Mouse (Mus musculus): ENCODE measurements around the gene Ube2d1.

Gene Ube2d1

DNA sequence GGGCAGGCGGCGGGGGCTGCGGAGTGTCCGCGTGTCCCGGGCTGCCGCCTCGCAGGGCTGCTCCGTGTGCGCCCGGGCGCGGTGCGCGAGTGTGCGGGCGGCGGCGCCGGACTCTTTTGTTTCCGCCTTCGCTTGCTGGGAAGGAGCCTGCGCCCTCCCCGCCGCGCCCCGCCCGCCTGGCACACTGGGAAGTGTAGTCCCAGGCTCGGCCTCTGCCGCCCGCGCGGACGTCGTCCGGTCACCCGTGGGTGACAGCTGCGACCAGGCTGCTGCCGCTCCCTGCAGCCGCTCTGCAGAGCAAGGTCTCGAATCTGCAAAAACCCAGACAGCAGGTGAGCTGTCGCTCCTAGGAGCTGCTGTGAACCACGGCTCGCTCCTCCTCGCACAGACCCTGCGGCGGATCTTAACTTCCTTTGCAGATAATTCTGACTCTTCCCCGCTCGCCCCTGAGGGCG is at the start of gene Ube2d1:
TSS of gene Ube2d1 (minus strand) at position 137 of the 455 bp plus-strand sequence.
- peak; percentile 84 for DNase-seq (ENCODE audit: low read depth, low spot score)

DNA sequence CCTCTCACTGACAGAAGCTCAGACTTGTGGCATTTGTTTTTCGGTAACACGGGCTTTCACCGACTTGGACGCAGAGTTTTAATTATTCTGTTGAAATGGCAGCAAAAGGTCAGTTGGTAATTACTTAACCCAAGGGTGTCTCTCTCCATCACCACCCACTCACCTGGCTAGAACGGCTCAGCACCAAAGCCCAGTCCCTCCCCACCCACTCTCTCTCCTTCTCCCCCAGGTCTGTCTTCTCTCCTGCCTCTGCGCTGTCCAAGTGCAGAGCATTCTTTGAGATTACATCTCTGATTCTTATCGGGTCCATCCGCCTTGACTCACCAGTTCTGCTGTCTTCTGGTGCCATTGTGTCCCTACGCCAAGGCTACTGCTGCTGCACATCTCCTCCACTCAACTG is 47.8 kb upstream of the Ube2d1 start:
- no peak for DNase-seq (ENCODE audit: low read depth, low spot score)

DNA sequence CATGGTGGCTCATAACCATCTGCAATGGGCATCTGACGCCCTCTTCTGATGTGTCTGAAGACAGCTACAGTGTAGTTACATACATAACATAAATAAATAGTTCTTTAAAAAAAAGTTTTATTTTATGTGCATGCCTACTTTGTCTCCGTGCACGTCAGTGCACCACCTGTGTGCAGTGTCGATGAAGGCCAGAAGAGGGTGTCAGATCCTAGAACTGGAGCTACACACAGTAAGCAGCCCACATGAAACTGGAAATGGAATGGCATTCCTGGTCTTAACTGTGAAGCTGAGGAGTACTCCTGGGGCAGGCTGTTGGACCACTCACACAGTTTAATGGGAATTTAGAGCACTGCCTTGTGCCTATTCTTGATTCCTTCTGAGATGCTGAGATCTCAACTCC is 47.3 kb upstream of the Ube2d1 start:
- peak; percentile 70 for DNase-seq (ENCODE audit: low read depth, low spot score)

DNA sequence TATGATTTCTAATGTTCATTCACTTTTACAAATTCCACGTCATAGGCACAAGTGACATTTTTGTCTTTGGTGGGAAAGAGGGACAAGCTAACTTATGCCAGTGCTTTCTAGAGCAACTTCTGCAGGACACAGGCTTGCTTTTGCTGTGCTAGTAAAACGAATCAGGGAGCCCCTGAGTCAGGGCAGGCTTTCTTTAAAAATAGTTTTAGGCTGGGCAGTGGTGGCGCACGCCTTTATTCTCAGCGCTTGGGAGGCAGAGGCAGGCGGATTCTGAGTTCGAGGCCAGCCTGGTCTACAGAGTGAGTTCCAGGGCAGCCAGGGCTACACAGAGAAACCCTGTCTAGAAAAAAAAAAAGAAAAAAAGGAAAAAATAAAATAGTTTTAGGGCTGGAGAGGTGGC is 46.8 kb upstream of the Ube2d1 start:
- no peak for DNase-seq (ENCODE audit: low read depth, low spot score)

DNA sequence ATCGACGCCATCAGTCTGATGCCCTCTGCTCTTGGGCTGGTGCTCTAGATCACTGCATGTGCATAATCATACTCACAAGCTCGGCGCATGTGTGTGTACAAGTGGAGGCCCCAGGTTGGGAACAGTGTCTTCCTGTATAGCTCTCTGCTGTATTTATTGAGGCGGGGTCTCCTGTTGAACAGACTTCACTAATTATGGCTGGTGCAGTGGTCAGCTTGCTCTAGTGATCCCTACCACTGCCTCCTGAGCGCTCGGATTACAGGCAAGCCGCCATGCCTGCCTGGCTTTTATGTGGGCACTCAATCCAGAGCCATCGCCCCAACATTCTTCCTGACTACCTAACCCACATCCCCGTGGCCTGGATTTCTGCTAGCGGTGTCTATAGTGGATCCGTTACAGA is 45.0 kb upstream of the Ube2d1 start:
- no peak for DNase-seq (ENCODE audit: low read depth, low spot score)

DNA sequence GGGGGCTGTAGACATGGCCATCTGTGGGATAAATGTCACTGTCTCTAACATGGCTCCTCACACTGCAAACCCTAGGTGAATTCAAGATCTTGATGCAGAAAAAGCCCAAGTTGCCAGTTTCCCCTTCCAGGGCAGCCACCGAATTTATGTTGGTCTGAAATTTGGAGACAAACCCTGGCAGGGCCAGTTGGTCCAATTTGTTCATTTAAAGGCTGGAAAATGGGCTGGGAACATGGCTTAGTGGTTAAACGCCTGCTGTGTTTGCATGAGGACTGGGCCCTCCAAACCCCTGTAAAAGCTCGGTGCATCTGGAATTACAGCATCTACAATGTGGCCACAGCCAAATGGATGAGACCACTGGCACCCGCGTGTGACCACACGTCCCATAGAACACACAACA is 44.2 kb upstream of the Ube2d1 start:
- no peak for DNase-seq (ENCODE audit: low read depth, low spot score)

DNA sequence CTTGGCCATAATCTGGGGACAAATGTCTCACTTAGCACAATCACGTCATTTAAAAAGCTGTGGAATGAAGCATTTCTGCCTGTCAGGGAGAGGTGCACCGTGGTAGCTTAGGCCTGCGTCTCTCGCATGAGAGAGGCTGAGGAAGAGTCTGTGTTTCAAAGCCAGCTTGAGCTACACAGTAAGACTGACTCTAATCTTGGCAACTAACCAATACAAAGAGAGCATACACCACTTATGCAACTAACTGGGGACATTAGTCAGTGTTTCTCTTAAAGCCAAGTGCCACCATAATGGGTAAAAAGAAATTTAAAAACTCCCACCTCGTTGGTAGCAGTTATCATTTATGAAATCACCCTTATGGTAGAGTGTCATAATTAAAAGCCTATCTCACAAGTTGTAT is 43.8 kb upstream of the Ube2d1 start:
- DNase-seq (ENCODE audit: low read depth, low spot score), result no peak

DNA sequence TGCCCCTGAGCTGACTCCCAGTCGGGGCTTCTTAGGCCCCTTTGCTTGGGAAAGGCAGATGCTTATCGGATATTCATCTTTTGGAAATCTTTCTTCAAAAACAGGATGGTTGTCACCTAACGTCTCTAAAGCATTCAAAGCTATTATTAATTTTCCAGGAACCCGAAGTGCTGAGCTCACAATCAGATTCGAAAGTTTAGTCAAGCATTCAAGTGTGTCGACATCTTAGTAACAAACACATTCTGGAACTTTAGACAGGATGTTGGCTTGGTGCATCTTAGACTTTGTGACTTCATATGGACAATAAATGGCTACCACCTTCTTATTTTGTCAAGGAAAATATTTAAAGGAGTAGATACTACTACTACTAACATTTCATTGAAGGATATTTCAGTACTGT is 43.3 kb upstream of the Ube2d1 start:
- no peak for DNase-seq (ENCODE audit: low read depth, low spot score)

DNA sequence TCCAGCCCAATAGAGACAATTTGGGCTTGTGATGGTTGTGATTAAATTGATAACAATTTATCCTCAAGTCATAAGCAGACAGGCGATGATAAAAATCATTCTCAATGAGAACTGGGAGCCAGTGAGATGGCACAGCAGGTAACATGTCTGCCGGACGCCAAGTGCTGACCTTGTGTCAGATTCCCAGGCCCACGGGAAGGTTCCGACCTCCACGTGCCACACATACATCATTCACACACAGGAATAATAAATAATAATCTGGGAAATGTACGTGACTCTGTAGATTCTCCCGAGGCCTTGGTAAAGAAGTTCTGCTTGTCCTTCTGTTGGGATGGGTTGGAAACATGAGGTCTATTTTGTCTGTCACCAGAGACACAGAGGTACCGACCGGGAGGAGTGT is 42.3 kb upstream of the Ube2d1 start:
- no peak for DNase-seq (ENCODE audit: low read depth, low spot score)

DNA sequence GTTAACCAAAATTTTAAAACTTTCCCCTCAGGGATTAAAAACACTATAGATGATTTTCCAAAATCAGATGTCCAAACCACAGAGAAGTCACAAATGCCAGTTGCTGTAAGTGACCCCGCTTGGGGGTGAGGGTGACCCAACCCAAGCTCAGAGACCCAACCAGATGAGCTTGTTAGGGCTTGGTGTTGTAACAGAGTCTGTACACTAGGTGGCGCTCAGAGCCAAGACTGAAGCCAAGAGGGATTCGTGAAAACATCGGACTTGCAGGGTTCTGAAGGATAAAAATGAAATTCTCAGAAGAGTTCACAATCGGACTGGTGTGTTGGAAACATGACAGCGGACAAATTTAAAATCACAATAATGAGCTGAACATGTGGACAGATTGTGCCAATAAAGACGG is 41.7 kb upstream of the Ube2d1 start:
- peak; percentile 84 for DNase-seq (ENCODE audit: low read depth, low spot score)

DNA sequence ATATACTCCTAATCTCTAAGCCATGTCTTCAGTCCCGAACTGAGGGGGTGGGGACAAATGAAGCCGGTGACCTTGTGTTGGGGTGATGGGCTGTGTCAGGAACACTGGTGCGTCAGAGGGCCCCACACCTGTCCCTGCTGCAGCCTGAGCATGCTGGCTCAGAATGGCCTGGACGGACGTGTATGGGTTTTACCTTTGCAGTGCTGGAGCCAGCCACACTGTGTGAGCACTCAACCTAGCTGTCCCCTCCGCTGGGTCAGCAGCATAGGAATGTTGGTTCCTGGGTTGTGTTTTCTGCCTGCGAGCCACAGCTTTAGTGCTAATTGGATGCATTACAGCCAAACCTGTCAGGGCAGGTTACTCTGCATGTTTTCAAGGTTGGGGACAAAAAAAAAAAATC is 41.1 kb upstream of the Ube2d1 start:
- no peak for DNase-seq (ENCODE audit: low read depth, low spot score)

DNA sequence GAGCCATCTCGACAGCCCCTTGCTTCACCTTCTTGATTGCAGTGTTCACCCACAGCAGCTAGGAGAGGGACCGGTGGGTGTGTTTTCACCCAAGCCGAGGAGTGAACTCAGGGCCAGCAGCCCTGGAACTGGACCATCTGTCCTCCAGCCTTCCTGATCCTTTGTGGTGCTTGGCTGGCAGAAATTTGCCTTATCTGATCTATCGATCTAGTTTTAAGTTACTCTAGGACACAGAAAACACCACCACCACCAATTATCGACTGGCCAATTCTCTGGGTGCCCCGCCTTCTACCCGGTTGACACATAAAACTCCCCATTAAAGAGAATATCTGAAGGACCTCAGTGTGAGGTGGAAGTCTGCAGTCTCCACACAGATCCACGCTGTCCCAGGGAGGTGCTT is 38.6 kb upstream of the Ube2d1 start:
- DNase-seq (ENCODE audit: low read depth, low spot score), result no peak

DNA sequence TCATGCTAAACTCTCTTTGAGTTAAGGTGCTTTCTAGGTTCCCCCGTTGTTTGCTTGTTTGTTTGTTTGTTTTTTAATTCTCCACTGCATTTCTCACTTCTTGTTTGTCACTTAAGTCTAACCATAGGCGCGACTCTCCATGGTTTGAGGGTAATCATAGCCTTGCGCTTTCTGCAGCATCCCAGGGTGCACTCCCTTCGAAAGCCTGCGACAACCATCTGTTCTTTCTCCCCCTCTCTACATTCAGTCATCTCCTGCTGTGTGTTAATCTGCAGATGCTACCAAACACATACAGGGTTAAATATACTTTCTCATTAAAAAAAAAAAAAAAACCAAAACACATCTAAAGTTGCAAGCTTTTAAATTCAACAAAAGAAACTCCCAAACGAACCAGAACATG is 31.4 kb upstream of the Ube2d1 start:
- no peak for DNase-seq (ENCODE audit: low read depth, low spot score)

DNA sequence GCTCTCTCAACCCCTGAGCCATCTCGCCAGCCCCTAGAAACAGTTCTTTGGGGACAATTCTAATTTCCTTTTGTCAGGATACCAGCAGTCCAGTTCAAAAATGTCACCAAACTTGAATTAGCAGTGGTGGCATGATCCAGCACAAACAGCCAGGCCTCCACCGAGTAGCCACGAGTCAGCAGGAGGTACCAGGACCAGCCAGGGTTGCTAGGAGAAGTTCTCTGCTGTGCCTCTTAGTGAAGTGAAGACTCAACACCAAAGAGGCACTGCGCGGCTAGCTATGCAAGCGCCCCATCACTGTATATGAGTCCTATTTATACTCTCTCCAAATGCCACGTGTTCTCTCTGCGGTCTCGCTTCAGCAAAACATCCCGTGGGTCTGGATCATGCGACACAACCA is 31.0 kb upstream of the Ube2d1 start:
- no peak for DNase-seq (ENCODE audit: low read depth, low spot score)

DNA sequence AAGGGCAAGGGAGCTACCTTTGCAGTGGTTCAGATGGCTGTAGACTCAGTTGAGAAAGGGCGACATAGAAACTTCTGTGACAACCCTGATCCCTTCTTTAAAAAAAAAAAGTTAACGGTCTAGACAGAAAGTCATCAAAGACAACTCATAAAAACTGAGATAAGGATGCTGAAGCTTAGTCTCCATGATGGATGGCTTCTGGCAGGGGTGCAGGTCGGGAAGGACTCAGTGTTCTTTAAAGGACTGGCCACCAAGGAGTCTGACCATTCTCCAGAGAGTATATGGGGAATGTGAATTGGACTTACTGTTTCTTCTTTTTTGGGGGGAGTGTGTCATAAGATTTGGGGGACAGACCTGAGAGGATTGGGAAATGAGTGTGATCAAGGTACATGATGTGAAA is 29.5 kb upstream of the Ube2d1 start:
- no peak for DNase-seq (ENCODE audit: low read depth, low spot score)

DNA sequence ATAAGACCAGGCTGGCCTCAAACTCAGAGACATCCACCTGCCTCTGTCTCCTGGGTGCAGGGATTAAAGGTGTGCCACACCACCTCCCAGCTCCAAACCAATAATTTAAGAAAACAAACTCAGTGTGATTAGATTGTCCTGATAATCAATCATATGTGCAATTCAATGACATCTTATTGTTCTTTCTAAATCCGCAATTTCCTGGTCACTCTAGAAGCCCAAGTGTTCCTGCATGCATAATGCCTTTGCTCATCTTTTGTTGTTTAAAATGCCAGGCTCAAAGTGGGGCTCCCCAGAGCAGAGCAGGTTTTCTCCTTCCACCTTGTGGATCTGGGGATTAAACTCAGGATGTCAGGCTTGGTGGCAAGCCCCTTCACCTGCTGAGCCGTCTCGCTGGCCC is 25.2 kb upstream of the Ube2d1 start:
- peak; percentile 94 for DNase-seq (ENCODE audit: low read depth, low spot score)

DNA sequence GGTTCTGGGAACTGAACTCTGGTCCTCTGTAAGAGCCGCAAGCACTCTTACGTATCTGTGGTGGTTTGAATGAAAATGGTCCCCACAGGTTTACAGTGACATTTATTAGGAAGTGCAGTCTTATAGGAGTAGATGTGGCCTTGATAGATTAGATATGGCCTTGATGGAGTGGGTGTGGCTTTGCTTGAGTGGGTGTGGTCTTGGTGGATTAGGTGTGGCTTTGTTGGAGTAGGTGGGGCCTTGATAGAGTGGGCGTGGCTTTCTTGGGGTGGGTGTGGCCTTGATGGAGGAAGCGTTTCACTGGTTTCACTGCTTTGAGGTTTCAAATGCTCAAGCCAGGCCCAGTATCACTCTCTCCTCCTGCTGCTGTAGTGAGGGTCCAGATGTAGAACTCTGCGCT is 23.1 kb upstream of the Ube2d1 start:
- DNase-seq (ENCODE audit: low read depth, low spot score), result peak; percentile 85

DNA sequence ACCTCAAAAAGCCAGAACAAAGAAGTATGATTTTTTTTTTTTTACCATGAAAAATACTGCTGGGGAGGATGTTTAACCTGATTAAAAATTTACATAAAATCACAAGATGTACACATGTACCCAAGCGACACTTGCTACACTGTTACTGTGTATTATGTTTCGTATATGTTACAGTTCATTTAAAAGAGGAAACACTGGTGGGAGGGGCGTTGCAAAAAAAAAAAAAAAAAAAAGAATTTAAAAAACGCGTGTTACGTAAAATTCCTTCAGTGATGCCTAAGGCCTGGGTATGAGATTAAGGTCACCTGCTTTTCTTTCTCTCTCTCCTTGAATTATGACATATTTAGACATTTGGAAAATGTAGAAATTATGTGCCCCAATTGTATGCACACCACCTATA is 21.7 kb upstream of the Ube2d1 start:
- no peak for DNase-seq (ENCODE audit: low read depth, low spot score)

DNA sequence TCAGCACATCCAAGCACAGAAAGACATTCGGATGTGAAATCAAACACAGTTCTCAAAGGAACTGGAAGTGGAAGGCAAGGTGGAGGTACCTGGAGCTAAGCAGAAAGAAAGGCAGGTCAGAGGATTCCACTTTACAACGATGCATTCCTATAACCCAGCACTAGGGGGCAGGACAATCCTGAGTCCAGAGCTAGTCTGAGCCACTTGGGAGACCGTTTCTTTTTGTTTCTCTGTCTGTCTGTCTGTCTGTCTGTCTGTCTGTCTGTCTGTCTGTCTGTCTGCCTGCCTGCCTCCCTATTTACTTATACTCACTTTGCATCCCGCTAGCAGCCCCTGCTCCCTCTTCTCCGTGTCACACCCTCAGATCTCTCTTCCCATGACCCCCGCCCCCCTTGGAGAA is 21.1 kb upstream of the Ube2d1 start:
- peak; percentile 82 for DNase-seq (ENCODE audit: low read depth, low spot score)

DNA sequence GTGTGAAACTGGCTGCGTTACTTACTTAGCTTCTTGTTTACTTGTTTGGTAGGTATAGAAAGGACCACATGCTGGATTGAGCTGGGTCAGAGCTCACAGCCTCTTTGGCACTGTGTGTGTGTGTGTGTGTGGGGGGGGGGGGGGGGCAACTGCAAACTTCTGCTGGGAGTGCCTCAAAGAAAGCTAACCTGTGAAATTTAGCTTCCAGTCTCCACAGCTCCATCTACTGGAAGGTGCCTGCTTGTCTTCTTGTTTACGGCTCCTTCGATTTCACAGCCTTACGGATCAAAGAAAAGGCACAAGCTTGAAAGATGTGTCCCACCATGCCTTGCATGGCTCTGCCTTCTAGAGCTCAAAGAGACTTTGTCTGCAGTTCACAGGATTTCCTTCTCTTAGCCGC is 17.4 kb upstream of the Ube2d1 start:
- peak; percentile 80 for DNase-seq (ENCODE audit: low read depth, low spot score)

DNA sequence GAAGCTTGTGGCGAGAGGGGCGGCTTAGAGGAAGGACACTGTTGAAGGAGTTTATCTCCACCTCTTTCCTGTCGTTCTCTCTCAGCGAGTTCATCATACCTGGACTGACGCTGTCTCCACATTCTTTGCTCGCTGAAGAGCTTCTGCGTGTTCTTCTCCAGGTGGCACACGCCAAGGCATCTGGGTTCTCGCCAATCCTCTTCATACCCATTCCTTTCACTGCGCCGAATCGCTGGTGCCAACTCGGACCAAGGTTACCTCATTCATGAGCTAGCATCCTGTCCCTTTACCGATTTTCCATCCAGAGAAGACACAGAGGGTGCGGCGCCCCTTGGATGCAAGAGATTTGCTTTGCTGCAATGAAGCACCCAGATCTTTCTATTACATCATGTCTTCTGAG is 15.1 kb upstream of the Ube2d1 start:
- DNase-seq (ENCODE audit: low read depth, low spot score), result no peak

DNA sequence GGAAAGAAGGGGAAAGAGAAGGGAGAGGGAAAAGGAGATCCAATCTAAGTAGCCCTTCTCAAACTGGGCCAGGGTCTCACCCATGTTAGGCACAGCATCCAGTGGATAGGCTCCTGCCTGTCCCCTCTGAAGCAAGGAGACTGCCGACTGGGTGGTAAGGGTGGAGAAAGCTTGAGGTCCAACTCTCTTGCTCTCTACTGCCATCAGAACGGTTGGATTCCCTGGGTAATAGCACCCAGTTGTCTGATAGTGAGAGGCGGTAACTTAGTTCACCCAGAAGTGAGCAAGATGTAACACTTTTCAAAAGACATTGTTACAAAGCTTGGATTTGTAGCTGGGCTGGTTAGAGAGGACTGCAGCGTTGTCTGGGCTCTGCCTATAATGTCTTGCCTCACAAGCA is 8.2 kb upstream of the Ube2d1 start:
- peak; percentile 25 for DNase-seq (ENCODE audit: low read depth, low spot score)

DNA sequence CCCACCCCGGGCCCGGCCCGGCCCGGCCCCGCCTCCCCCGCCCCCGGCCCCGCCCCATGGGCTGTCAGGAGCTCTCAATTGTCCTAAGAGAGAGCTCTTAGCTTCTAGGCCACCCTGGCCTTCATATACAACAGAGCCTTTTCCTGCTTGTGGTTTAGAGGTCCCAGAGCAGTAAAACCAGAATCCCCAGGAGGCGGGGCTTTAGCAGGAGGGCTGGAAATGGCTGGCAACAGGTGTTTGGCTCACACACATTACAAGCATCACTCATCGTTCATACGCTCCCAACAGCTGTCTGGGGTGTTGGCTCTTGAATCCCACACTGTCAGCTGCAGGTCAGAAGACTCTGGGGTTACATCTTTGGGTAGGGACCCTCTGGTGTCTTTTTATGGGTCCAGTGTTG is 7.2 kb upstream of the Ube2d1 start:
- DNase-seq (ENCODE audit: low read depth, low spot score), result peak; percentile 44

DNA sequence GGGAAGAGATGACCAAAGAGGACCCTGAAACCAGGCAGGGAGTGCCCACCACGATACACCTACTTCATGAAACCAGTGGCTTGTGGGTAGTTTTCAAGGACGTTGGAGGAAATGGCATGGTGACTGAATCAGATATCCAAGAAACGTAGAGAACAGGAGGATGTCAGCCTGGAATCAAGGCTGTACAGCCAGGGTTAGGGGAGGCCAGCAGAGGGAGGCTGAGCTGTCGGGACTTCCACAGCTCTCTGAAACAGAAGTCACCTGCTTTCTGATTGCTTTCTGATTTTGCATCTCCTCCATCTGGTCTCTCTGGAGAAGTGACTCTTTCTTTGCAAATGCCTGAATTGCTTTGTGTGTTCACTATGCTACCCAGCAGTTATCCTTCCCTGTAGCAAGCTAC is 6.7 kb upstream of the Ube2d1 start:
- DNase-seq (ENCODE audit: low read depth, low spot score), result no peak

DNA sequence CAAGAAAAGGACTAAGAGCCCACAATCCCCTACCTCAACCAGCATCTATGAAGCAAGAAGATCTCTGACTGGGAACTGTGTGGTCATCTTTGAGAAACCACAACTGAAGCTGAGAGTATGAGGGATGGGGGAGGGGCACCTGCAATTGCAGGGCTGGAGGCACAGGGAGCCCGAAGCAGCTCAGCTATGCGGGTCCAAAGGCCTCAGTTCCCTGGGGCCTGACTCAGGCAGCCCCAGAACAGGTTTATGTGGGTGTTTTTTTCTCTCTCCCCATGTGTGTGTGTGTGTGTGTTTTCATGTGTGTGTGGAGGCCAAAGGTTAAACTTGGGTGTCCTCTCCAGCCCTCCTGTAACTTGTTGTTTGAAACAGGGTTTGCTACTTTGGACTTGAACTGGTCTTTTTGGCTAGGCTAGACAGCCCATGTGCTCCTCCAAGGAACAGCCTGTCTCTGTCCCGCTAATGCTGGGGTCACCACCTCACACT is 6.2 kb upstream of the Ube2d1 start:
- no peak for DNase-seq (ENCODE audit: low read depth, low spot score)

All from R1 (cell line).